Mouse (Mus musculus) central nervous system, embryonic 14 days (tissue): Measurements from ENCODE around the gene Wdr11. TPM values are rescaled to one million over a fixed set of nuclear protein-coding genes. Genes with fewer than 3 reads are reported as not detected.

Experiments
- polyA plus RNA-seq: library from polyadenylated mRNA; depleted of rRNA; stranded (reverse); fragments of >200 nt; gene quantifications from 2 replicates; pipeline ENCODE4 v1.2.3, GENCODE M21; 2012; rRNA removed

Wdr11 gene
- 40.1 and 40.4 TPM in 2 replicates for polyA plus RNA-seq

DNA sequence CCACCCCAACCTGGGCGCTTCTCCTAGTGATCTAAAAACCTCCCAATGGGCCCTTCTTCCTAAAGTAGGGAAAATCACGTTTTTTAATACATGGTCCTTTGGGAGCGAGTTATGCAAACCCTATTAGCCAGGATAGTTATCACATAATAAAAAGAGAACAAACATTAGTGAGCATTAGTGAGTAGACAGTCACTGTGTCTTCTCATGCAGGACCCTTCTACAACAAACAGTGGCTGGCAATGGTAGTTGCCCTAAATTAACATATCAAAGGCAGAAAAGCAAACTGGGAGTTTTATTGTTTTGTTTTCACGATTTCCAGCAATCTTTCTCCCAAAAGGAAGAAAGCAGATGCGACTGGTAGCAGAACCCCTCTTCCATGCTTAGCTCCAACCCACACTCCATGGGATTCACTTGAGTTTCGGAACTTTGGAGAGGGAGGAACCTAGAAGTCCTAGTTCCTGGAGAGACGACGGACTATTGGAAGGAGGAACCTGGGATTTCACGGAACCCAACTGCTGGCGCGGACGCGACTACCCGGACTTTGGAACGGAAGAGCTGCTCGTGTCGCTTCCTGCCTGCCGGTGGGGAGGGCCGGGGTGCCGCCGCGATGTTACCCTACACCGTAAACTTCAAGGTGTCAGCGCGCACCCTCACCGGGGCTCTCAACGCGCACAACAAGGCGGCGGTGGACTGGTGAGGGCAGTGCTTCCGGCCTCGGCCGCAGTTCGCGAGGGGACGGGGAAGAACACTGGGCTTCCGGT, at the start of gene Wdr11:
Wdr11 (plus strand) TSS at position 493 of the 761 bp plus-strand sequence.

